Mouse (Mus musculus) cerebellum, adult 2 months (tissue): ENCODE results near the gene Fbrsl1.

Experiments used
- CTCF ChIP-seq: fragments of 200-500 bp; IDR thresholded peaks from 2 replicates; pipeline ENCODE4 v1.5.1; 2011; ENCODE audit warnings: low read depth, mild to moderate bottlenecking, control low read depth, low read length, moderate library complexity, borderline replicate concordance; ENCODE audit not compliant: insufficient read depth
- POLR2A ChIP-seq: fragments of 200-500 bp; IDR thresholded peaks from 2 replicates; pipeline ENCODE4 v1.6.1; 2011; ENCODE audit warnings: low read length, control low read depth, borderline replicate concordance; ENCODE audit not compliant: insufficient read depth

GRCm38 (mm10) chr5:110495051-110495450, 46.7 kb upstream of the Fbrsl1 start:
- TF ChIP-seq CTCF, result no peak
- no peak for TF ChIP-seq POLR2A
